Mouse (Mus musculus) megakaryocyte, embryonic 14.5 days (primary cell): Measurements from ENCODE around the gene Abca4.

Experiments used
- FLI1 ChIP-seq: IDR thresholded peaks from 2 replicates; pipeline ENCODE4 v1.6.1; 2012; ENCODE audit warnings: low read length, inconsistent platforms, mixed read lengths
- GATA1 ChIP-seq: IDR thresholded peaks from 3 replicates; pipeline ENCODE4 v1.6.1; 2012; ENCODE audit warnings: mixed read lengths, low read length, inconsistent platforms, borderline replicate concordance

DNA sequence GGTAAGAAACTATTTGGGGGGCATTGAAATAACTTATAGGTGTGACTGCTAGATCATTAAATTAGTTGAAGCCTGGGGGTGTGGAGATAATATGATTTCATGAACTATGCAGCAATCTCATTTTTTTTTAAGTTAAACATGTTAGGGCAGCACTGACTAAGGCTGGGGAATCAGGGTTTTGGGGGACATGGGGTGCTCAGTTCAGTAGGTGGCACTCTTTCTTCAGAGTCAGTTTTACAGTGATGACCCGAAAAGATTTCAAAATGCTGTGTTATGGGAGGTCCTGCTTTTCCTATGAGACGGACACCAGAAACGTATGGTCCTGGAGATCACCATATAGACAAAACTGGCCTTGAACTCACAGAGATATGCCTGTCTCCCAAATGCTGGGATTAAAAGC lies 99.2 kb downstream of the Abca4 start:
- TF ChIP-seq GATA1: no peak
- TF ChIP-seq FLI1: no peak
